Mouse (Mus musculus): ENCODE data around the gene Gm6525. TPM values are rescaled to one million over a fixed set of nuclear protein-coding genes. Genes with fewer than 3 reads are reported as not detected.

Gm6525 gene
- polyA plus RNA-seq, 1 experiment = not detected

GRCm38 (mm10) chr3:84154721-84155141, 19.2 kb upstream of the Gm6525 start:
- no peak for TF ChIP-seq POLR2A (IDR thresholded peaks at IDR 0.05; ENCODE audit: borderline replicate concordance, extremely low read depth, insufficient read depth, insufficient read length, poor library complexity, severe bottlenecking)
- TF ChIP-seq CTCF (IDR thresholded peaks at IDR 0.05; ENCODE audit: borderline replicate concordance, extremely low read depth, insufficient read depth, insufficient read length) = no peak

GRCm38 (mm10) chr3:84155146-84155545, 18.8 kb upstream of the Gm6525 start:
- DNase-seq (ENCODE audit: low read depth) = no peak
- TF ChIP-seq POLR2A (IDR thresholded peaks at IDR 0.05; ENCODE audit: borderline replicate concordance, extremely low read depth, insufficient read depth, insufficient read length, poor library complexity, severe bottlenecking) = no peak
- TF ChIP-seq CTCF (IDR thresholded peaks at IDR 0.05; ENCODE audit: borderline replicate concordance, extremely low read depth, insufficient read depth, insufficient read length) = no peak

More at GRCm38 (mm10) chr3:84154721-84155141, 19.2 kb upstream of the Gm6525 start:
- no peak for DNase-seq (ENCODE audit: low read depth)

- no peak for TF ChIP-seq POLR2A (IDR thresholded peaks at IDR 0.05; ENCODE audit: borderline replicate concordance, extremely low read depth, insufficient read depth, insufficient read length, poor library complexity, severe bottlenecking)
- TF ChIP-seq CTCF (IDR thresholded peaks at IDR 0.05; ENCODE audit: borderline replicate concordance, extremely low read depth, insufficient read depth, insufficient read length) = peak; percentile 78
- peak; percentile 98 for DNase-seq (ENCODE audit: low read depth)
Observed at GRCm38 (mm10) chr3:84155558-84156006, 18.3 kb upstream of the Gm6525 start, which contains the start of gene Mnd1. TSS of gene Mnd1 (minus strand) at chr3:84155786.

- no peak for DNase-seq (ENCODE audit: low read depth)
- no peak for TF ChIP-seq POLR2A (IDR thresholded peaks at IDR 0.05; ENCODE audit: borderline replicate concordance, extremely low read depth, insufficient read depth, insufficient read length, poor library complexity, severe bottlenecking)
Observed at GRCm38 (mm10) chr3:84156105-84156504, 17.8 kb upstream of the Gm6525 start.

- peak; percentile 35 for DNase-seq (ENCODE audit: low read depth)
- TF ChIP-seq CTCF (IDR thresholded peaks at IDR 0.05; ENCODE audit: borderline replicate concordance, extremely low read depth, insufficient read depth, insufficient read length) (no peak), POLR2A (IDR thresholded peaks at IDR 0.05; ENCODE audit: borderline replicate concordance, extremely low read depth, insufficient read depth, insufficient read length, poor library complexity, severe bottlenecking) (no peak)
Observed at GRCm38 (mm10) chr3:84157011-84157410, 16.9 kb upstream of the Gm6525 start.

- DNase-seq (ENCODE audit: low read depth) = no peak
- TF ChIP-seq CTCF (IDR thresholded peaks at IDR 0.05; ENCODE audit: borderline replicate concordance, extremely low read depth, insufficient read depth, insufficient read length) (no peak), POLR2A (IDR thresholded peaks at IDR 0.05; ENCODE audit: borderline replicate concordance, extremely low read depth, insufficient read depth, insufficient read length, poor library complexity, severe bottlenecking) (no peak)
Observed at GRCm38 (mm10) chr3:84157559-84158350, 16.1 kb upstream of the Gm6525 start.

GRCm38 (mm10) chr3:84165391-84165790, 8.5 kb upstream of the Gm6525 start:
- no peak for DNase-seq (ENCODE audit: low read depth)
- TF ChIP-seq POLR2A (IDR thresholded peaks at IDR 0.05; ENCODE audit: borderline replicate concordance, extremely low read depth, insufficient read depth, insufficient read length, poor library complexity, severe bottlenecking) = no peak
- no peak for TF ChIP-seq CTCF (IDR thresholded peaks at IDR 0.05; ENCODE audit: borderline replicate concordance, extremely low read depth, insufficient read depth, insufficient read length)

- TF ChIP-seq POLR2A (IDR thresholded peaks at IDR 0.05; ENCODE audit: borderline replicate concordance, extremely low read depth, insufficient read depth, insufficient read length, poor library complexity, severe bottlenecking) (no peak), CTCF (IDR thresholded peaks at IDR 0.05; ENCODE audit: borderline replicate concordance, extremely low read depth, insufficient read depth, insufficient read length) (no peak)
- DNase-seq (ENCODE audit: low read depth) = no peak
Observed at GRCm38 (mm10) chr3:84166073-84166472, 7.8 kb upstream of the Gm6525 start.

GRCm38 (mm10) chr3:84168943-84169342, 5.0 kb upstream of the Gm6525 start:
- no peak for DNase-seq (ENCODE audit: low read depth)
- TF ChIP-seq POLR2A (IDR thresholded peaks at IDR 0.05; ENCODE audit: borderline replicate concordance, extremely low read depth, insufficient read depth, insufficient read length, poor library complexity, severe bottlenecking) (no peak), CTCF (IDR thresholded peaks at IDR 0.05; ENCODE audit: borderline replicate concordance, extremely low read depth, insufficient read depth, insufficient read length) (no peak)

GRCm38 (mm10) chr3:84169393-84170005, 4.4 kb upstream of the Gm6525 start:
- TF ChIP-seq POLR2A (IDR thresholded peaks at IDR 0.05; ENCODE audit: borderline replicate concordance, extremely low read depth, insufficient read depth, insufficient read length, poor library complexity, severe bottlenecking) = no peak
- peak; percentile 31; the same call in 1 of the 2 replicates for TF ChIP-seq CTCF (IDR thresholded peaks at IDR 0.05; ENCODE audit: borderline replicate concordance, extremely low read depth, insufficient read depth, insufficient read length)

GRCm38 (mm10) chr3:84172406-84172805, 1.5 kb upstream of the Gm6525 start:
- TF ChIP-seq POLR2A (IDR thresholded peaks at IDR 0.05; ENCODE audit: borderline replicate concordance, extremely low read depth, insufficient read depth, insufficient read length, poor library complexity, severe bottlenecking) = no peak
- TF ChIP-seq CTCF (IDR thresholded peaks at IDR 0.05; ENCODE audit: borderline replicate concordance, extremely low read depth, insufficient read depth, insufficient read length) = no peak
- DNase-seq (ENCODE audit: low read depth) = no peak

More at GRCm38 (mm10) chr3:84169393-84170005, 4.4 kb upstream of the Gm6525 start:
- no peak for DNase-seq (ENCODE audit: low read depth)
